Mouse (Mus musculus) G1E (cell line): ENCODE measurements at regions not wholly inside any gene's neighbourhood (a gene's known extent, or its start where the extent isn't known, plus 50 kb on each side); places are given as distances from the start of the nearest gene placed in this dataset.

Source experiments
- CTCF ChIP-seq: IDR thresholded peaks from 2 replicates; pipeline ENCODE4 v1.5.1; 2012; ENCODE audit warnings: low read depth, low read length, inconsistent platforms, mixed read lengths
- GATA1 ChIP-seq: IDR thresholded peaks from 2 replicates; pipeline ENCODE4 v1.6.1; 2012; ENCODE audit warnings: borderline replicate concordance, low read length, inconsistent platforms, mixed read lengths

- TF ChIP-seq CTCF = no peak
- no peak for TF ChIP-seq GATA1
Observed at GRCm38 (mm10) chr14:102511691-102512383, 470.6 kb downstream of the Kctd12 start.
